Mouse (Mus musculus) monocyte, adult 2 months (primary cell): ENCODE results near the gene Myo18b.

Source experiments
- DNase-seq, 2 experiments: peaks; one replicate each; pipeline ENCODE4 v3.0.0; 2022; ENCODE audit warnings: low spot score in 2 of 2, low read depth in 1 of 2

Myo18b gene

DNA sequence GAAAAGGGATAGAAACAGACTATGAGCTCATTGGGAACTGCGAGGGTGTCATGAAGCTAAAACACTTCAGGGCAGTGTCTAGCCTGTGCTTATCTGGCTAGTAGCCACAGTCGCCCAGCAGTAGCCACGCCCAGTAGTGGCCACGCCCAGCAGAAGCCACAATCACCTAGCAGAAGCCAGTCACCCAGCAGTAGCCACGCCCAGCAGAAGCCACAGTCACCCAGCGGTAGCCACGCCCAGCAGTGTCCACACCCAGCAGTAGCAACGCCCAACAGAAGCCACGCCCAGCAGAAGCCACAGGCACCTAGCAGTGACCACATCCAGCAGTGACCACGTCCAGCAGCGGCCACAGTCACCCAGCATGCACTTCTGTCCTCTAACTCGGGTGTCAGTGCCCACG is 255.5 kb downstream of the Myo18b start:
- DNase-seq: no peak
